Mouse (Mus musculus) forebrain, embryonic 12.5 days (tissue): ENCODE results near the gene Itpkb. TPM values are rescaled to one million over a fixed set of nuclear protein-coding genes. Genes with fewer than 3 reads are reported as not detected.

ENCODE experiments used
- ATAC-seq: fragments of 200-750 bp; cut with Nextera tagmentation; 2 replicates; pipeline ENCODE4 v1.8.0; 2017; ENCODE audit warnings: moderate TSS enrichment; ENCODE audit not compliant: low FRiP score
- H3K27ac ChIP-seq: fragments of 300-500 bp; sonication (generic); 2 replicates; pipeline ENCODE4 v1.5.1; 2016; ENCODE audit warnings: mild to moderate bottlenecking
- H3K27me3 ChIP-seq: fragments of 300-500 bp; sonication (generic); 2 replicates; pipeline ENCODE4 v1.6.1; 2016; ENCODE audit warnings: mild to moderate bottlenecking
- H3K36me3 ChIP-seq: fragments of 300-500 bp; sonication (generic); replicated peaks from 2 replicates; pipeline ENCODE4 v1.6.1; 2016; ENCODE audit warnings: mild to moderate bottlenecking
- H3K4me1 ChIP-seq: fragments of 300-500 bp; sonication (generic); 2 replicates; pipeline ENCODE4 v1.6.1; 2016
- H3K4me2 ChIP-seq: fragments of 300-500 bp; sonication (generic); 2 replicates; pipeline ENCODE4 v1.6.1; 2016; ENCODE audit warnings: mild to moderate bottlenecking, moderate library complexity
- H3K4me3 ChIP-seq: fragments of 300-500 bp; sonication (generic); replicated peaks from 2 replicates; pipeline ENCODE4 v1.5.1; 2016; ENCODE audit warnings: mild to moderate bottlenecking
- H3K9ac ChIP-seq: fragments of 300-500 bp; sonication (generic); 2 replicates; pipeline ENCODE4 v1.6.1; 2016; ENCODE audit warnings: mild to moderate bottlenecking
- H3K9me3 ChIP-seq: fragments of 300-500 bp; sonication (generic); 2 replicates; pipeline ENCODE4 v1.6.1; 2016
- WGBS: fragments of 180-500 bp; shearing (Covaris S2); methylation state at CpG from one replicate; pipeline ENCODE4 v1.1.7; 2016; 5-methylcytosine and 5-hydroxymethylcytosine counted together
- polyA plus RNA-seq: library from polyadenylated mRNA; unstranded; fragments of >200 nt; fragmentation: Nextera tagmentation; extraction: Ambion mirVana; gene quantifications from 2 replicates; pipeline ENCODE4 v1.2.1, GENCODE M21; 2016

The Itpkb gene
- polyA plus RNA-seq, 1 experiment from 2014 or later = 4.2 TPM

- no peak for ATAC-seq
- H3K9me3 ChIP-seq = no peaks in the 10 kb centered on the region
- H3K36me3 ChIP-seq = no peaks in the 10 kb centered on the region
- H3K4me1 ChIP-seq = peaks cover 7% of the 10 kb centered on the region
- 0 out of 2 replicates have a peak, but pooled peaks cover 3% of the 10 kb centered on the region for H3K27me3 ChIP-seq
- WGBS = 82% methylated on average over 18 of the region's 18 CpGs
- no peak overlapping the region for H3K4me3 ChIP-seq
- H3K9ac ChIP-seq = no peak overlapping the region
- H3K27ac ChIP-seq = no peak overlapping the region
- H3K4me2 ChIP-seq = no peak overlapping the region
Observed at GRCm38 (mm10) chr1:180407727-180408719, 77.7 kb downstream of the Itpkb start.

- WGBS = 77% methylated on average over 9 of the region's 9 CpGs
- Histone ChIP-seq H3K9me3 (no peaks in the 10 kb centered on the region), H3K27me3 (0 out of 2 replicates have a peak, but pooled peaks cover 3% of the 10 kb centered on the region), H3K27ac (no peak overlapping the region), H3K4me3 (no peak overlapping the region), H3K9ac (no peak overlapping the region), H3K4me1 (peaks cover 7% of the 10 kb centered on the region), H3K4me2 (no peak overlapping the region), H3K36me3 (peaks cover 2% of the 10 kb centered on the region; the same call in 1 of the 2 replicates)
- ATAC-seq = no peak
Observed at GRCm38 (mm10) chr1:180408832-180409231, 78.5 kb downstream of the Itpkb start.

GRCm38 (mm10) chr1:180409771-180410170, 79.5 kb downstream of the Itpkb start:
- Histone ChIP-seq H3K27me3 (0 out of 2 replicates have a peak, but pooled peaks cover 3% of the 10 kb centered on the region), H3K4me1 (peaks cover 7% of the 10 kb centered on the region), H3K4me3 (no peak overlapping the region), H3K9me3 (no peaks in the 10 kb centered on the region), H3K27ac (no peak overlapping the region), H3K4me2 (no peak overlapping the region), H3K9ac (no peak overlapping the region), H3K36me3 (peaks cover 4% of the 10 kb centered on the region; the same call in 1 of the 2 replicates)
- ATAC-seq = no peak
- 78% methylated on average over 5 of the region's 5 CpGs for WGBS

GRCm38 (mm10) chr1:180410306-180410705, 80.0 kb downstream of the Itpkb start:
- H3K27me3 ChIP-seq = 0 out of 2 replicates have a peak, but pooled peaks cover 3% of the 10 kb centered on the region
- peaks cover 4% of the 10 kb centered on the region; the same call in 1 of the 2 replicates for H3K36me3 ChIP-seq
- H3K9me3 ChIP-seq = no peaks in the 10 kb centered on the region
- no peak overlapping the region for H3K27ac ChIP-seq
- H3K4me3 ChIP-seq = no peak overlapping the region
- 82% methylated on average over 7 of the region's 7 CpGs for WGBS
- no peak overlapping the region for H3K9ac ChIP-seq
- no peak for ATAC-seq
- no peak overlapping the region for H3K4me2 ChIP-seq
- peaks cover 7% of the 10 kb centered on the region for H3K4me1 ChIP-seq

- Histone ChIP-seq H3K4me3 (no peak overlapping the region), H3K27me3 (0 out of 2 replicates have a peak, but pooled peaks cover 3% of the 10 kb centered on the region), H3K4me1 (no peaks in the 10 kb centered on the region), H3K36me3 (peaks cover 4% of the 10 kb centered on the region; the same call in 1 of the 2 replicates), H3K27ac (no peak overlapping the region), H3K9me3 (no peaks in the 10 kb centered on the region), H3K9ac (no peak overlapping the region), H3K4me2 (no peak overlapping the region)
- no peak for ATAC-seq
- WGBS = 62% methylated on average over 4 of the region's 4 CpGs
Observed at GRCm38 (mm10) chr1:180415064-180415463, 84.8 kb downstream of the Itpkb start.

GRCm38 (mm10) chr1:180415836-180416235, 85.6 kb downstream of the Itpkb start:
- Histone ChIP-seq H3K4me2 (no peak overlapping the region), H3K4me1 (peaks cover 7% of the 10 kb centered on the region), H3K27me3 (no peaks in the 10 kb centered on the region), H3K27ac (no peak overlapping the region), H3K36me3 (peaks cover 4% of the 10 kb centered on the region; the same call in 1 of the 2 replicates), H3K4me3 (no peak overlapping the region), H3K9me3 (no peaks in the 10 kb centered on the region), H3K9ac (no peak overlapping the region)
- ATAC-seq = no peak
- whole genome bisulfite sequencing = 85% methylated on average over 7 of the region's 7 CpGs

- no peak overlapping the region for H3K9ac ChIP-seq
- no peak overlapping the region for H3K4me2 ChIP-seq
- WGBS = 45% methylated on average over 2 of the region's 2 CpGs
- no peak for ATAC-seq
- no peak overlapping the region for H3K27ac ChIP-seq
- H3K4me3 ChIP-seq = no peak overlapping the region
- H3K4me1 ChIP-seq = peaks cover 19% of the 10 kb centered on the region
- no peaks in the 10 kb centered on the region for H3K27me3 ChIP-seq
- H3K36me3 ChIP-seq = peaks cover 4% of the 10 kb centered on the region; the same call in 1 of the 2 replicates
- no peaks in the 10 kb centered on the region for H3K9me3 ChIP-seq
Observed at GRCm38 (mm10) chr1:180417118-180417517, 86.8 kb downstream of the Itpkb start.

- Histone ChIP-seq H3K9me3 (no peaks in the 10 kb centered on the region), H3K36me3 (no peaks in the 10 kb centered on the region), H3K4me3 (no peak overlapping the region), H3K27me3 (no peaks in the 10 kb centered on the region), H3K27ac (no peak overlapping the region), H3K9ac (no peak overlapping the region), H3K4me1 (peaks cover 21% of the 10 kb centered on the region), H3K4me2 (no peak overlapping the region)
- 89% methylated on average over 2 of the region's 2 CpGs for WGBS
- no peak for ATAC-seq
Observed at GRCm38 (mm10) chr1:180419059-180419458, 88.8 kb downstream of the Itpkb start.

- Histone ChIP-seq H3K27me3 (no peaks in the 10 kb centered on the region), H3K4me1 (peaks cover 21% of the 10 kb centered on the region), H3K9ac (no peak overlapping the region), H3K36me3 (no peaks in the 10 kb centered on the region), H3K4me2 (no peak overlapping the region), H3K9me3 (no peaks in the 10 kb centered on the region), H3K4me3 (no peak overlapping the region), H3K27ac (no peak overlapping the region)
- WGBS = 44% methylated on average over 8 of the region's 8 CpGs
- ATAC-seq = peak; percentile 81
Observed at GRCm38 (mm10) chr1:180420496-180421164, 90.3 kb downstream of the Itpkb start.

GRCm38 (mm10) chr1:180421165-180421909, 91.1 kb downstream of the Itpkb start:
- Histone ChIP-seq H3K4me2 (peak overlapping the region; percentile 19; the same call in 1 of the 2 replicates), H3K9ac (no peak overlapping the region), H3K4me1 (peaks cover 21% of the 10 kb centered on the region), H3K4me3 (no peak overlapping the region), H3K27ac (0 out of 2 replicates have a peak overlapping the region, but pooled peaks have one; percentile 14), H3K27me3 (no peaks in the 10 kb centered on the region), H3K9me3 (no peaks in the 10 kb centered on the region), H3K36me3 (no peaks in the 10 kb centered on the region)
- 61% methylated on average over 25 of the region's 25 CpGs for WGBS
- peak; percentile 17; the same call in 1 of the 2 replicates for ATAC-seq

GRCm38 (mm10) chr1:180422076-180422828, 92.0 kb downstream of the Itpkb start:
- H3K4me3 ChIP-seq = no peak overlapping the region
- ATAC-seq = peak; percentile 47
- peak overlapping the region; percentile 19; the same call in 1 of the 2 replicates for H3K4me2 ChIP-seq
- no peak overlapping the region for H3K27ac ChIP-seq
- peaks cover 21% of the 10 kb centered on the region for H3K4me1 ChIP-seq
- no peaks in the 10 kb centered on the region for H3K9me3 ChIP-seq
- H3K9ac ChIP-seq = no peak overlapping the region; the same call in 1 of the 2 replicates
- WGBS = 25% methylated on average over 11 of the region's 11 CpGs
- no peaks in the 10 kb centered on the region for H3K36me3 ChIP-seq
- H3K27me3 ChIP-seq = no peaks in the 10 kb centered on the region
